Mouse (Mus musculus): ENCODE results near the gene Pdik1l. TPM values are rescaled to one million over a fixed set of nuclear protein-coding genes. Genes with fewer than 3 reads are reported as not detected.

Gene Pdik1l
- total and polyA plus RNA-seq, 3 experiments = 4.0 to 53.2 (median 42.9) TPM

GRCm38 (mm10) chr4:134288397-134289256 is 932 bp upstream of the Pdik1l start:
- TF ChIP-seq GATA2 (IDR thresholded peaks at IDR 0.05; ENCODE audit: borderline replicate concordance, low read depth, low read length) (no peak), TAL1 (conservative IDR thresholded peaks at IDR 0.05; ENCODE audit: low read depth, low read length) (no peak), POLR2AphosphoS5 (IDR thresholded peaks at IDR 0.05; ENCODE audit: insufficient replicate concordance, low read depth, low read length) (no peak), GATA1 (IDR thresholded peaks at IDR 0.05; ENCODE audit: borderline replicate concordance, low read length) (no peak), CTCF (IDR thresholded peaks at IDR 0.05; ENCODE audit: low read depth, low read length) (no peak)
- no peaks in the 10 kb centered on the region for H3K9me3 ChIP-seq (replicated peaks)
- ATAC-seq (ENCODE audit: extremely low read depth, insufficient number of reproducible peaks, low FRiP score, poor library complexity, severe bottlenecking) (no peak), DNase-seq (ENCODE audit: low spot score) (no peak)
- peaks cover 10% of the 10 kb centered on the region for H3K27me3 ChIP-seq (ENCODE audit: insufficient read depth, low read length)
- peaks cover 22% of the 10 kb centered on the region for H3K36me3 ChIP-seq (replicated peaks)
- H3K4me3 ChIP-seq (ENCODE audit: low read depth, low read length) = peak overlapping the region; percentile 98
- H3K4me1 ChIP-seq (ENCODE audit: insufficient read depth, low read depth, low read length) = peaks cover 45% of the 10 kb centered on the region

- ATAC-seq (ENCODE audit: extremely low read depth, insufficient number of reproducible peaks, low FRiP score, poor library complexity, severe bottlenecking) (peak; percentile 61), DNase-seq (ENCODE audit: low spot score) (peak; percentile 85)
- Histone ChIP-seq H3K4me3 (ENCODE audit: low read depth, low read length) (peak overlapping the region; percentile 98), H3K9me3 (replicated peaks) (no peaks in the 10 kb centered on the region), H3K4me1 (ENCODE audit: insufficient read depth, low read depth, low read length) (peaks cover 41% of the 10 kb centered on the region), H3K36me3 (replicated peaks) (peaks cover 36% of the 10 kb centered on the region), H3K27me3 (ENCODE audit: insufficient read depth, low read length) (no peaks in the 10 kb centered on the region)
- TF ChIP-seq POLR2AphosphoS5 (IDR thresholded peaks at IDR 0.05; ENCODE audit: insufficient replicate concordance, low read depth, low read length) (no peak), GATA1 (IDR thresholded peaks at IDR 0.05; ENCODE audit: borderline replicate concordance, low read length) (no peak), CTCF (IDR thresholded peaks at IDR 0.05; ENCODE audit: low read depth, low read length) (no peak), GATA2 (IDR thresholded peaks at IDR 0.05; ENCODE audit: borderline replicate concordance, low read depth, low read length) (no peak), TAL1 (conservative IDR thresholded peaks at IDR 0.05; ENCODE audit: low read depth, low read length) (no peak)
These were observed 529 bp downstream of the Pdik1l start for GRCm38 (mm10) chr4:134287168-134287564.

DNA sequence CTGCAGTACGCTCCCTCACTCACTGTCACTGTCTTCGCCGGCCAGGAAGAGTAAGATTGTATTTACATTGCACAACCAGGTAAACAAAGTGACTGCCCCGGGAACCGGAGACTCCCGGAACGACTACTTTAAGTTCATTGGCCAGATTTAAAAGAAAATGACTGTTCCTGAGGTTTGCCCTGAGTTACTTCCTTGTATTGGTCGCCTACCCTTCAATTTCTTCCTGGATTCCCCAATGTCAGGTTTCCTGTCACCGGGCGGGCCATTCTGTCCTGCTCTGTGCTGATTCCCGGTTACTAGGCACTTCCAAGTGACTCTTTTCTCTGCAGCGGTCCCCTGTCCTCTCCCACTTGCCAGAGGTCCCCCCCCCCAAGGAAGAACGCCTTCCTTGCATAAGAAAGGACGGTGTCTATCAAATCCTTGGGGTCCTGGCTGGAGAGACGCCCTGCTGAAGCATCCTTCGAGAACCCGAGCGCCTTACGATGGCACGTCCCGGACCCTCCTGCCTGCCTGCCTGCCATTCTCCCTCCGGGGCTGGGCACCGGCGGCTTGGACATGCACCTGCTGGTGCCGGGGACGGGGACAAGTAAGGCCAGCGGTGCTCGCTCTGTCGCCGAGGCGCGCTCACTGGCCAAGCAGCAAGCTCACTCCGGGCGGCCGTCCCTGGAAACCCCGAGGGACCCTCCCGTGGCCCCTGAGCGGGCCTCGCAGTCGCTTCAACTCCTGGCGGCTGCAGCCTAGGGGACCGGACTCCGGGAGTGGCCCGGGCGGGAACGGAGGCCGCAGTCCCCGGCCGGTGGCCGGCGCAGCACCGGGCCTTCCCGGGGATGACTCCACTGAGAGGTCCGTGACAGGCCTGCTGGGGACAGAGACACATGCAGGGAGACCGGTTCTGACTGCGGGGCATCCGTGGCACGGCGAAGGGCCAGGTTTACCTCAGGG is 1.2 kb downstream of the Pdik1l start:
- Histone ChIP-seq H3K4me1 (ENCODE audit: insufficient read depth, low read depth, low read length) (peaks cover 39% of the 10 kb centered on the region), H3K27me3 (ENCODE audit: insufficient read depth, low read length) (no peaks in the 10 kb centered on the region), H3K36me3 (replicated peaks) (peaks cover 43% of the 10 kb centered on the region), H3K4me3 (ENCODE audit: low read depth, low read length) (peak overlapping the region; percentile 98), H3K9me3 (replicated peaks) (no peaks in the 10 kb centered on the region)
- no peak for ATAC-seq (ENCODE audit: extremely low read depth, insufficient number of reproducible peaks, low FRiP score, poor library complexity, severe bottlenecking)
- DNase-seq (ENCODE audit: low spot score) = peak; percentile 22
- no peak for TF ChIP-seq TAL1 (conservative IDR thresholded peaks at IDR 0.05; ENCODE audit: low read depth, low read length)
- TF ChIP-seq CTCF (IDR thresholded peaks at IDR 0.05; ENCODE audit: low read depth, low read length) = no peak
- TF ChIP-seq GATA2 (IDR thresholded peaks at IDR 0.05; ENCODE audit: borderline replicate concordance, low read depth, low read length) = no peak
- TF ChIP-seq POLR2AphosphoS5 (IDR thresholded peaks at IDR 0.05; ENCODE audit: insufficient replicate concordance, low read depth, low read length) = no peak
- no peak for TF ChIP-seq GATA1 (IDR thresholded peaks at IDR 0.05; ENCODE audit: borderline replicate concordance, low read length)

GRCm38 (mm10) chr4:134284942-134285341 is 2.8 kb downstream of the Pdik1l start:
- DNase-seq (ENCODE audit: low spot score) (no peak), ATAC-seq (ENCODE audit: extremely low read depth, insufficient number of reproducible peaks, low FRiP score, poor library complexity, severe bottlenecking) (no peak)
- no peaks in the 10 kb centered on the region for H3K9me3 ChIP-seq (replicated peaks)
- H3K36me3 ChIP-seq (replicated peaks) = peaks cover 54% of the 10 kb centered on the region
- no peak overlapping the region for H3K4me3 ChIP-seq (ENCODE audit: low read depth, low read length)
- H3K27me3 ChIP-seq (ENCODE audit: insufficient read depth, low read length) = no peaks in the 10 kb centered on the region
- H3K4me1 ChIP-seq (ENCODE audit: insufficient read depth, low read depth, low read length) = peaks cover 39% of the 10 kb centered on the region
- TF ChIP-seq TAL1 (conservative IDR thresholded peaks at IDR 0.05; ENCODE audit: low read depth, low read length) (no peak), GATA1 (IDR thresholded peaks at IDR 0.05; ENCODE audit: borderline replicate concordance, low read length) (no peak), POLR2AphosphoS5 (IDR thresholded peaks at IDR 0.05; ENCODE audit: insufficient replicate concordance, low read depth, low read length) (no peak), GATA2 (IDR thresholded peaks at IDR 0.05; ENCODE audit: borderline replicate concordance, low read depth, low read length) (no peak), CTCF (IDR thresholded peaks at IDR 0.05; ENCODE audit: low read depth, low read length) (no peak)

DNA sequence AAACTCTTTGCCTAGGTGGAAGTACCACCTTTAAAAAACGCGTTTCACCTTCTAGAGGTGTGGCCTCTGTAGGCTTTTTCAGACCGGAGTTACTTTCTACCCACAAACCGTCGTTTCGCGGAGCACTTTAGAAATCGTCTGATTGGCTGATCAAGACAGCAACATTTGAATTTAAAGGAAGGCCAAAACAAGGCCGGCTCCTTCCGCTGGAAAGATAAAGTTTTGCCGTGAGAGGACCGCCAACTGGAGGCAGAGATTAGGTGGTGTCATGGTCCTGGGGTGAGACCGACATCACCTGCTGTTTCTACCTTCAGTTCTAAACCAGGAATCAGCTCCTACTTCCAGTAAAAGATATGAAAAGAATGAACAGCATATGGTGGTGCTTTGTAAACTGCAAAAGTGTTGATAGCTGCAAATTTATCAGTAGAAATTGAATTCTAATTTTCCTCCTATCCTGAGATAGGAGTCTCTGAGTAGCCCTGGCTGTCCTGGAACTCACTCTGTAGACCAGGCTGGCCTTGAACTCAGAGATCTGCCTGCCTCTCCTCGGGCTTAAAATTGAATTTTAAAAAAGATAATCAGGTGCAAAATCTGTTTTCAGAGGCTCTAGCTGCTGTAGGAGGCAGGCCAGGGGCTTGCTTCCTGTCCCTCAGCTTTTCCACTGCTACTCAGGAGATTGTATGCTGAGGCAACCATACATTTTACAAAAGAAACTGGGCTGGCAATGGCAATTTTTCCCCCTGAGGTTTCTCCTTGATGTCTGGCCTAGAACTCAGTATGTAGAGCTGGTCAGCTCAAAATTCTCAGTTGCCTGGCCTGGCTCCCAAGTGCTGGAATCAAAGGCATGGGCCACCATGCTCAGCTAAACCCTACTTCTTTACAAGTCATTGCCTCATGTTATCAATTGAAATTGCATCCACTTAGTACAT is 14.0 kb downstream of the Pdik1l start:
- peak; percentile 78 for ATAC-seq (ENCODE audit: extremely low read depth, insufficient number of reproducible peaks, low FRiP score, poor library complexity, severe bottlenecking)
- Histone ChIP-seq H3K4me3 (ENCODE audit: low read depth, low read length) (peak overlapping the region; percentile 54; the same call in 1 of the 2 replicates), H3K4me1 (ENCODE audit: insufficient read depth, low read depth, low read length) (peaks cover 24% of the 10 kb centered on the region), H3K9me3 (replicated peaks) (no peaks in the 10 kb centered on the region), H3K27me3 (ENCODE audit: insufficient read depth, low read length) (no peaks in the 10 kb centered on the region), H3K36me3 (replicated peaks) (peaks cover 36% of the 10 kb centered on the region)
- TF ChIP-seq TAL1 (conservative IDR thresholded peaks at IDR 0.05; ENCODE audit: low read depth, low read length) (peak; percentile 51), GATA1 (IDR thresholded peaks at IDR 0.05; ENCODE audit: borderline replicate concordance, low read length) (no peak)
- peak; percentile 43 for DNase-seq (ENCODE audit: low spot score)
